Mouse (Mus musculus) megakaryocyte progenitor cell, adult 5-6 weeks (primary cell): ENCODE results near the gene Ndufa7. TPM values are rescaled to one million over a fixed set of nuclear protein-coding genes. Genes with fewer than 3 reads are reported as not detected.
"Not testable (repeated sequence)": the region's sequence is repeated elsewhere in the genome, so short reads cannot be mapped to it uniquely, and the experiment has no call there.

Experiments
- ATAC-seq: replicated peaks from 2 replicates; pipeline ENCODE4 v1.8.0; 2016; ENCODE audit warnings: mild to moderate bottlenecking, moderate TSS enrichment, inconsistent platforms; ENCODE audit not compliant: poor library complexity
- total RNA-seq, 2 experiments: library from RNA; stranded (forward) in 1 of 2; stranded (reverse) in 1 of 2; fragments of 157-497, 149-512 nt in 1 of 2; fragments of 200-1000 nt in 1 of 2; gene quantifications; 2 replicates each; pipeline versions ENCODE4 v1.2.3 to v1.2.4; 2015 to 2017

Ndufa7 gene
- total RNA-seq, 2 experiments from 2014 or later: 151 to 174 TPM

- ATAC-seq: peak; percentile 100
These were observed 41.1 kb downstream of the Ndufa7 start for GRCm38 (mm10) chr17:33865330-33866030.

GRCm38 (mm10) chr17:33873537-33873936 is 49.2 kb downstream of the Ndufa7 start, which contains the start of gene Gm7029:
Gene Gm7029 (plus strand): TSS chr17:33873837.
- not testable (repeated sequence) for ATAC-seq

- no peak for ATAC-seq
These were observed 50.0 kb downstream of the Ndufa7 start for GRCm38 (mm10) chr17:33874411-33874810.

- peak; percentile 64 for ATAC-seq
These were observed 51.4 kb downstream of the Ndufa7 start for GRCm38 (mm10) chr17:33875797-33876196.

- ATAC-seq: not testable (repeated sequence)
These were observed 59.9 kb downstream of the Ndufa7 start for GRCm38 (mm10) chr17:33884320-33884719.

GRCm38 (mm10) chr17:33887802-33888201 is 63.4 kb downstream of the Ndufa7 start:
- ATAC-seq: not testable (repeated sequence)

Other genes with a start within 250 kb of the Ndufa7 start
- gene Zfp414, start 195.5 kb upstream of the Ndufa7 start, total RNA-seq (2015): 41.4 and 48.9 TPM in 2 replicates
- 15.0 and 25.0 TPM in 2 replicates for gene Zfp414, start 195.5 kb upstream of the Ndufa7 start, total RNA-seq (2017)
- 39.0 and 43.7 TPM in 2 replicates for gene Pram1, start 186.5 kb upstream of the Ndufa7 start, total RNA-seq (2015)
- 10.7 and 11.1 TPM in 2 replicates for gene Pram1, start 186.5 kb upstream of the Ndufa7 start, total RNA-seq (2017)
- gene Hnrnpm, start 137.7 kb upstream of the Ndufa7 start, total RNA-seq (2015): 496 and 582 TPM in 2 replicates
- gene Hnrnpm, start 137.7 kb upstream of the Ndufa7 start, total RNA-seq (2017): 298 and 344 TPM in 2 replicates
- 36.3 and 38.8 TPM in 2 replicates for gene March2, start 105.9 kb upstream of the Ndufa7 start, total RNA-seq (2015)
- gene March2, start 105.9 kb upstream of the Ndufa7 start, total RNA-seq (2017): 22.8 and 31.4 TPM in 2 replicates
- 75.7 and 89.0 TPM in 2 replicates for gene Rab11b, start 64.0 kb upstream of the Ndufa7 start, total RNA-seq (2015)
- gene Rab11b, start 64.0 kb upstream of the Ndufa7 start, total RNA-seq (2017): 24.4 and 30.6 TPM in 2 replicates
- 7.3 and 9.2 TPM in 2 replicates for gene Angptl4, start 42.7 kb upstream of the Ndufa7 start, total RNA-seq (2015)
- gene Angptl4, start 42.7 kb upstream of the Ndufa7 start, total RNA-seq (2017): 8.4 and 9.7 TPM in 2 replicates
- gene Kank3, start 14.1 kb upstream of the Ndufa7 start, total RNA-seq (2015): 9.6 and 12.7 TPM in 2 replicates
- gene Kank3, start 14.1 kb upstream of the Ndufa7 start, total RNA-seq (2017): 5.7 and 9.7 TPM in 2 replicates
- gene Rps28, start within 50 bp of the Ndufa7 start, total RNA-seq (2015): 1,132 and 1,209 TPM in 2 replicates
- gene Rps28, start within 50 bp of the Ndufa7 start, total RNA-seq (2017): 2,303 and 3,173 TPM in 2 replicates
- 31.3 and 37.7 TPM in 2 replicates for gene Cd320, start 18.5 kb downstream of the Ndufa7 start, total RNA-seq (2015)
- 18.8 and 31.9 TPM in 2 replicates for gene Cd320, start 18.5 kb downstream of the Ndufa7 start, total RNA-seq (2017)
- 2.2 TPM in 1 of 2 replicates, not detected in the other for gene Gm7029, start 49.3 kb downstream of the Ndufa7 start, total RNA-seq (2015)
- not detected in 2 replicates for gene Gm7029, start 49.3 kb downstream of the Ndufa7 start, total RNA-seq (2017)
- gene Kifc1, start 66.1 kb downstream of the Ndufa7 start, total RNA-seq (2015): 6.6 and 10.8 TPM in 2 replicates
- gene Kifc1, start 66.1 kb downstream of the Ndufa7 start, total RNA-seq (2017): 28.6 and 30.3 TPM in 2 replicates
- 0.17 and 0.37 TPM in 2 replicates for gene Platr17, start 80.6 kb downstream of the Ndufa7 start, total RNA-seq (2015)
- gene Platr17, start 80.6 kb downstream of the Ndufa7 start, total RNA-seq (2017): 0.29 and 1.4 TPM in 2 replicates
- gene Daxx, start 84.8 kb downstream of the Ndufa7 start, total RNA-seq (2015): 35.7 and 44.5 TPM in 2 replicates
- gene Daxx, start 84.8 kb downstream of the Ndufa7 start, total RNA-seq (2017): 28.7 and 32.1 TPM in 2 replicates
- gene Tapbp, start 91.3 kb downstream of the Ndufa7 start, total RNA-seq (2015): 51.0 and 56.8 TPM in 2 replicates
- 47.6 and 48.0 TPM in 2 replicates for gene Tapbp, start 91.3 kb downstream of the Ndufa7 start, total RNA-seq (2017)
- 10.0 and 11.5 TPM in 2 replicates for gene Zbtb22, start 91.3 kb downstream of the Ndufa7 start, total RNA-seq (2015)
- 13.3 and 19.2 TPM in 2 replicates for gene Zbtb22, start 91.3 kb downstream of the Ndufa7 start, total RNA-seq (2017)
- gene Rgl2, start 105.0 kb downstream of the Ndufa7 start, total RNA-seq (2015): 20.3 and 22.7 TPM in 2 replicates
- 37.9 and 47.9 TPM in 2 replicates for gene Rgl2, start 105.0 kb downstream of the Ndufa7 start, total RNA-seq (2017)
- gene Pfdn6, start 115.8 kb downstream of the Ndufa7 start, total RNA-seq (2015): 124 and 132 TPM in 2 replicates
- gene Pfdn6, start 115.8 kb downstream of the Ndufa7 start, total RNA-seq (2017): 144 and 218 TPM in 2 replicates
- 43.7 and 53.1 TPM in 2 replicates for gene Wdr46, start 116.1 kb downstream of the Ndufa7 start, total RNA-seq (2015)
- gene Wdr46, start 116.1 kb downstream of the Ndufa7 start, total RNA-seq (2017): 64.4 and 65.4 TPM in 2 replicates
- 1.1 and 2.7 TPM in 2 replicates for gene B3galt4, start 126.9 kb downstream of the Ndufa7 start, total RNA-seq (2015)
- gene B3galt4, start 126.9 kb downstream of the Ndufa7 start, total RNA-seq (2017): 5.8 and 7.6 TPM in 2 replicates
- gene Vps52, start 131.2 kb downstream of the Ndufa7 start, total RNA-seq (2015): 16.6 and 19.1 TPM in 2 replicates
- 13.7 and 15.7 TPM in 2 replicates for gene Vps52, start 131.2 kb downstream of the Ndufa7 start, total RNA-seq (2017)
- 3,964 and 4,103 TPM in 2 replicates for gene Rps18, start 131.4 kb downstream of the Ndufa7 start, total RNA-seq (2015)
- 1,202 and 1,622 TPM in 2 replicates for gene Rps18, start 131.4 kb downstream of the Ndufa7 start, total RNA-seq (2017)
- 914 and 1,011 TPM in 2 replicates for gene H2-K1, start 175.8 kb downstream of the Ndufa7 start, total RNA-seq (2015)
- 697 and 748 TPM in 2 replicates for gene H2-K1, start 175.8 kb downstream of the Ndufa7 start, total RNA-seq (2017)
- 8.1 and 9.6 TPM in 2 replicates for gene Ring1, start 200.1 kb downstream of the Ndufa7 start, total RNA-seq (2015)
- gene Ring1, start 200.1 kb downstream of the Ndufa7 start, total RNA-seq (2017): 9.8 and 12.7 TPM in 2 replicates
- 61.7 and 65.6 TPM in 2 replicates for gene H2-Ke6, start 203.5 kb downstream of the Ndufa7 start, total RNA-seq (2015)
- gene H2-Ke6, start 203.5 kb downstream of the Ndufa7 start, total RNA-seq (2017): 36.6 and 46.5 TPM in 2 replicates
- 6.2 and 9.5 TPM in 2 replicates for gene Slc39a7, start 207.1 kb downstream of the Ndufa7 start, total RNA-seq (2015)
- 101 and 107 TPM in 2 replicates for gene Slc39a7, start 207.1 kb downstream of the Ndufa7 start, total RNA-seq (2017)
- gene Rxrb, start 207.2 kb downstream of the Ndufa7 start, total RNA-seq (2015): 22.1 and 22.2 TPM in 2 replicates
- 34.2 and 42.6 TPM in 2 replicates for gene Rxrb, start 207.2 kb downstream of the Ndufa7 start, total RNA-seq (2017)
- 0.83 and 0.94 TPM in 2 replicates for gene Col11a2, start 214.9 kb downstream of the Ndufa7 start, total RNA-seq (2015)
- 1.9 and 3.1 TPM in 2 replicates for gene Col11a2, start 214.9 kb downstream of the Ndufa7 start, total RNA-seq (2017)